Mouse (Mus musculus): ENCODE data around the gene Nek5. TPM values are rescaled to one million over a fixed set of nuclear protein-coding genes. Genes with fewer than 3 reads are reported as not detected.
"Not testable (repeated sequence)": the region's sequence is repeated elsewhere in the genome, so short reads cannot be mapped to it uniquely, and the experiment has no call there.

Nek5 gene
- total RNA-seq (2021) = 1 to 10 TPM; 4.0 to 6.5 TPM
- long read RNA-seq, experiment 1, partial matches to known transcripts = 0 of 4 reads
- long read RNA-seq, experiment 1, other reads (novel, unspliced or antisense) = 2 of 4 reads
- long read RNA-seq, experiment 2, partial matches to known transcripts = 1 of 20 reads
- long read RNA-seq, experiment 2, other reads (novel, unspliced or antisense) = 16 of 20 reads

GRCm38 (mm10) chr8:22124220-22125152, at the start of gene Nek5:
TSS of gene Nek5 (minus strand) at chr8:22125053.
- DNase-seq (ENCODE audit: low spot score in 2 of 2) = peak; percentile 36 to 52

DNA sequence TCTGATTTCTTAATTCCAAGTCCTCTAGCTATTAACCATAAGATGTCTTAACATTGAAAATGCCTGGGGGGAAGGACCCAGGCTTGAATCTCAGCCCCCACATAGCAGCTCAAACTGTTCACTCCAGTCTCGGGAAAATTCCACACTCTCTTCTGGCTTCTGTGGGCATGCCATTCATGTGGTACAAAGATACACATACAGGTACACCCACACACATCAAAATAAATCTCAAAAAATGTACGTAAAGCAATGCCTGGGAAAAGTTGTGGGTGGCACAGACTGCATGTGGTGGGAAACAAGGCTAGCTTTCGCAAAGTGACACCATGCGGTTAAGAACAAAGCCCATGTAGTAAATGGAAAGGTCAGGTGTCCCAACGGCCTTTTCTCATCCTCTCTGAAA, 44.3 kb upstream of the Nek5 start:
- DNase-seq (ENCODE audit: low spot score in 2 of 2) = no peak

- DNase-seq (ENCODE audit: low spot score in 2 of 2) = peak; percentile 73 to 78
Observed at GRCm38 (mm10) chr8:22166080-22166603, 41.3 kb upstream of the Nek5 start, which contains the start of gene Nek3. TSS of gene Nek3 (minus strand) at chr8:22166435.

GRCm38 (mm10) chr8:22165251-22166079, 40.6 kb upstream of the Nek5 start:
- DNase-seq (ENCODE audit: low spot score in 2 of 2) = no peak

DNA sequence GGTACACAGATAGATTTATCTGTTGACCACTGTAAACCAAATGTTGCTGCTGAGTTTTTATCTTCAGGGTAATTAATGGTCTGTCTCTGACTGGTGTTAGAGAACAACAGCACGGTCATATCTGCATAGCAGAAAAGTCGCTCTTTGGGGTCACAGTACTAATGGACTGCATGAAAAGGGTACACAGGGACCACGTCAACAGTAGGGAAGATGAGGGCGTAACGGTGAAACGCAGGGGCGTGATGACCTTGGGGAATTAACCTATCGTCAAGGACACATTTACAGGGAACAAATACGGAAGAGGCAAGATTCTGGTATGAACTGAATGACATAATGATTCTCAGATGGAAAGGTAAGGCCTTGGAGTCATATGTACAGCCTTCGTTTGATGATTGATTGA, 39.6 kb upstream of the Nek5 start:
- DNase-seq (ENCODE audit: low spot score in 2 of 2) = no peak

- DNase-seq (ENCODE audit: low spot score in 2 of 2) = no peak
Observed at GRCm38 (mm10) chr8:22162206-22162605, 37.4 kb upstream of the Nek5 start.

DNA sequence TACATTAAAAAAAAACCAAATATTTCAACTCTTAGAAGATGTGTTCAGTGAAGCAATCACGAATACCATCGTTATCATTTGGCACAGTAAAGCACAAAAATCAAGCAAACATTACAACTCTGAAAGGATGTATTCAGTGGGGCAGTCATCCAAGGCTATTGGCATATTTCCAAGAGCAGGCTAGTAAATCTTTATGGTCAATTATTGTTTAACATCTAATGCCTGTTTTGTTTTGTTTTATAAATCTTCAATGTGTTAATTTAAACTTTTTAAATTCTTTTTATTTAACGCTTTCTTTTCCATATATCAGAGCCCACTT, 25.5 kb upstream of the Nek5 start:
- DNase-seq (ENCODE audit: low spot score in 2 of 2) = no peak

GRCm38 (mm10) chr8:22149643-22150344, 24.9 kb upstream of the Nek5 start:
- DNase-seq (ENCODE audit: low spot score in 2 of 2) = no peak

- DNase-seq (ENCODE audit: low spot score in 2 of 2) = no peak
Observed at GRCm38 (mm10) chr8:22148367-22148740, 23.5 kb upstream of the Nek5 start.

DNA sequence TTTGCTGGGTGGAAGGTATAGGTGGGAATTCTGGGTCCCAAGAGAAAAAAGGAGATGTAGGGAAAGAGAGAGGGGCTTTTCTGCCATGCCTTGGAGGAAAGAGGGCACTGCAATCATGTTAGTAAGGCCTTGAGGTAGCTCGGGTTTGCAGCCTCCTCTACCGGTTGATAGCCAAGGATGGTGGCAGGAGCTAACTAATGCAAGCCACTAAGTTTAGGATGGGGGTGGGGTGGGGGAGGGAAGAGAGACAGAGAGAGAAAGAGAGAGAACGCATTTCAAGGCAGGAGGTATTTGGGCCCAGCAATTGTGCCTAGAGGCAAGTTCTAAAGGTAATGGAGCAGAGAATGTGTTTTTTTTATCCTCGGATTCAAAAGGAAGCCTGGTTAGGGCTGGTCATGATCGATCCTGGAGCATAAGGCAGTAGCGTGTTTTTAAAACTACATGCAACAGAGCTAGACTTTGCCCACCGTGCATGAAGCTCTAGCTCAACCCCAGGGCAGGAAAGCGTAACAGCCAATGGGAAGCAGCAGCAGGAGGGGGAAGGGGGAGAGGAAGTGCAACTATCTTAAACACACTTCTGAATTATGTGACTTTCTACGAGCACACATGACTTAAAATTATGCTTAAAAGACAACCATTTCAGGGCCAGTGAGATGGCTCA, 23.0 kb upstream of the Nek5 start:
- DNase-seq (ENCODE audit: low spot score in 2 of 2) = no peak

DNA sequence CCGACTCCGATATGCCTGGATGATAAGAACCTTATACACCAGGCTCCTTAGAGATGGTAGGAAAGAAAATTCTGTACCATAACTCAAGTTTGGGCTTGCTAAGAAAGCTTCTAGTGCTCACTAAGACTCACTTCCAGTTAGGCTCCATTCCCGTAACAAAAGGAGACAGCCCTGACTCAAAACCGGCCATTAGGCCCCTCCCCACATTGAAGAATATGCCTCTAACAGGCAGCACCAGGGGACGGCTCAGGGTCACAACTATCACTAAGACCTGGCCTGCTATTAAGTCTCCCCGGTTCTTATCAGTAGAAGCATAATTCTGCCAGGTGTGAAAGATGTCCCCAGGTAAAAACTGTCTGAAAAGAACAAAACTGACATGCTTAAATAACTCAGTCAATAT, 21.0 kb upstream of the Nek5 start:
- no peak for DNase-seq (ENCODE audit: low spot score in 2 of 2)

DNA sequence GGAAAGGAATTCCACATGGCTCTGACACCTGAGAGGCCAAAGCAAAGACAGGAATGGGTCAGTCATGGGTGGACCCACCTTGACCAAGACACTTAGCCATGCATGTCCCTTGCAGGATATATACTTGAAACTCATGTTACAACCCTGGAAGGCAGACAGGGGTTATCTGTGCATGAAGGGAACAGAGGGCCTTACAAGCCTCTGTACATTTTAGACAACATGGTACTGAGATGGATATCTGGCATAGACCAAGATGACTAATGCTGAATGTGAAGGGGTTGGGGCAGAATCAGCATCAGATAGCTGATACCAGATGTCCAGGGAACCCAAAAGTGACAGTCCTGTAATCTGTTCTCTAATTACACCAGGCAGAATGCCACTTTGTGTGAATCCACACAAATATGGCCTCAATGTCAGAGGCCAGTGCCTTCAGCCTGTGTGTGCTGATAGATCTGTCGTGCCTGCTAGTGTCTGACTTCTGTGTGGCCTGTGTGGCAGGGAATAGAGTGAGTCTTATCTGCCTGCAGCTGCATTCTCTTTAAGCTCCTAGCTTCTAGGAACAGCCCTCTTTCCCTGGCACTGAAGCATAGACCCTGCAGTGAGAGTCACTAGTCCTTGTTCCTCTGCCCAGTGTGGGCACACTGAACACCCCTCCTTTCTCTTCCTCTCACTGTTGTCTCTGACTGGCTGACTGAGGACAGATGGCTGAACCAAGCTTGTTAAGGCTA, 19.1 kb upstream of the Nek5 start:
- no peak for DNase-seq (ENCODE audit: low spot score in 2 of 2)

- no peak for DNase-seq (ENCODE audit: low spot score in 2 of 2)
Observed at GRCm38 (mm10) chr8:22142592-22142991, 17.7 kb upstream of the Nek5 start.

GRCm38 (mm10) chr8:22141836-22142385, 17.1 kb upstream of the Nek5 start:
- DNase-seq (ENCODE audit: low spot score in 2 of 2) = no peak

- DNase-seq (ENCODE audit: low spot score in 2 of 2) = not testable (repeated sequence)
Observed at GRCm38 (mm10) chr8:22136462-22136861, 11.6 kb upstream of the Nek5 start.

DNA sequence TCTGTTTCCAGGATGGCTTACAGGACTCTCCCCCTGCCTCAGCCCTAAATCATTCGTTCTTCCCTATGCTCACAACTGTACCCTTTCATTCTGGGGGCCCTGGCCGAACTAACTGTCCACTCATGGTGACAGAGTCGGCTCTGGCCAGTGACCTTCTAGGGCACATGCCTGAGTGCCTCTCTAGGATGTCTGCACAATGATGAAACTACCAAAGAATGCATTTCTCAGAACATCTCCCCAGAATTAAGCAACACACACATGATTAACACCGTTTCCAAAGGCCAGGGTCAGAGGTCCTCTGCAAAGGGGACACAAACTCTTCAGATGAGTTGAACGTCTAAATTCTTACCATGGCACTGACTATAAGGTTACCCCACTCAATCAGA, 9.9 kb upstream of the Nek5 start:
- no peak for DNase-seq (ENCODE audit: low spot score in 2 of 2)

- no peak for DNase-seq (ENCODE audit: low spot score in 2 of 2)
Observed at GRCm38 (mm10) chr8:22134078-22134749, 9.4 kb upstream of the Nek5 start.

GRCm38 (mm10) chr8:22132062-22132461, 7.2 kb upstream of the Nek5 start:
- no peak for DNase-seq (ENCODE audit: low spot score in 2 of 2)

- no peak for DNase-seq (ENCODE audit: low spot score in 2 of 2)
Observed at GRCm38 (mm10) chr8:22107020-22107419, 17.8 kb downstream of the Nek5 start.
